Mouse (Mus musculus): Measurements from ENCODE around the gene Smim14.

GRCm38 (mm10) chr5:65478224-65478623 is 58.8 kb downstream of the Smim14 start:
- peak; percentile 43; the same call in 1 of the 2 replicates for TF ChIP-seq CTCF (IDR thresholded peaks at IDR 0.05; ENCODE audit: extremely low read depth, insufficient read depth, insufficient read length, insufficient replicate concordance)
- no peak for TF ChIP-seq POLR2A (IDR thresholded peaks at IDR 0.05; ENCODE audit: low read depth, low read length)

All from spleen, adult 2 months (tissue).